In the genomic region with DNA sequence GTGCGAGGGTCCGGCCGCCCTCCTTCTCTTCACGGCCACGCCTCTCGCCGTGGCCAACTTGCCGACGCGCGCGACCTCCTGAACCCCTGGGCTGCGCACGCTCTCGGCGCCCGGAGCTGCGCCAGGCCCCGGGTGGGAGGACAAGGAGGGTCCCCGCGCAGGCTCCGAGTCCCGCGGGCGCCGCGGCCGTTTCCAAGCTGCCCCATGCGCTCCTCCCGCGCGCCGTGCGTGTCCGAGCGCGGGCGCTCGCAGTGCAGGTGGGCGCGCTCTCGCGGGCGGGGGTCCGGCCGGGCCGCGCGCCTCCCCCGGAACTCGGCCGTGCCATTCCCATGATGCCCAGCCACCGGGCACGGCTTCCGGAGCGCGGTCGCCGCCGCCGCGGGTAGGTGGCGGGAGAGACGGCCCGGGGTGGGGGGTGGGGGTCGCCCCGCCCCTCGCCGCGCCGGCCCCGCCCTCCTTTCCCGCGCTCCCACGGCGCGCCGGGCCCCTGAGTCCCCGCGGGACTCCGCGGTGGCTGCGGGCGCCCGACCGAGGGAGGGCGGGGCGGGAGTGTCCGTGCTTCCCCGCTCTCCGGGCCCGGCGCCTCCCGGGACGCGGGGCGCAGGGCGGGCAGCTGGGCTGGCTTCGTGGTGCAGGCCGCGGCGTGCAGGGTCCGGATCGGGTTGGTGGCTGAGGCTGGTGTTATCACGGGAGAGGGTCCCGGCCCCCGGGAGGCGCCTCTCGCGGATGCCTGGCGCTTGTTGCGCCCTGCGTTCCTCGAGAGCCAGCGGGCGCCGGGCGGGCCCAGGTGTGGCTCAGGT, we compare ENCODE assay signal across 7 mouse cellular contexts. TPM values are rescaled to one million over a fixed set of nuclear protein-coding genes. Genes with fewer than 3 reads are reported as not detected.
DNase-seq lines count a peak whose midpoint lies in the region; ATAC-seq and TF ChIP-seq lines count a peak whose summit lies in the region.

TSS of gene Ppp1r26 (plus strand) at position 286 of the 800 bp plus-strand sequence.

- in situ Hi-C loops in Patski (cut with MboI; ENCODE audit: low pct_unique_long_range_greater_than_20kb), result no loop called here

- H3K36me3 ChIP-seq in forebrain, embryonic 10.5 days (replicated peaks), result peaks cover 19% of the 10 kb centered on the region
- peaks cover 20% of the 10 kb centered on the region for H3K36me3 ChIP-seq in hindbrain, embryonic 12.5 days
- H3K36me3 ChIP-seq in stomach, embryonic 14.5 days (ENCODE audit: control insufficient read depth, insufficient read depth, low read length), result no peaks in the 10 kb centered on the region; the same call in 1 of the 2 replicates

- no peak within 1 kb of the TSS for H3K27ac ChIP-seq in bone marrow macrophage, adult 2 months (ENCODE audit: insufficient read depth, low read depth, low read length)
- H3K27ac ChIP-seq in forebrain, embryonic 10.5 days, result peak within 1 kb of the TSS; percentile 92
- H3K27ac ChIP-seq in hindbrain, embryonic 12.5 days, result peak within 1 kb of the TSS; percentile 79
- H3K27ac ChIP-seq in left cerebral cortex, adult 2 months, result peak within 1 kb of the TSS; percentile 90
- peak within 1 kb of the TSS; percentile 76 for H3K27ac ChIP-seq in stomach, embryonic 14.5 days (ENCODE audit: low read length)

- TF ChIP-seq CTCF in Patski (IDR thresholded peaks at IDR 0.05), result no peak
- TF ChIP-seq CTCF in bone marrow macrophage, adult 2 months (IDR thresholded peaks at IDR 0.05; ENCODE audit: low read depth, low read length), result no peak
- TF ChIP-seq CTCF in left cerebral cortex, adult 2 months (IDR thresholded peaks at IDR 0.05), result no peak

- CTCF ChIA-PET in Patski (lab: Charles Lee), result no interaction called here

- H3K27me3 ChIP-seq in Patski, result no peaks in the 10 kb centered on the region
- H3K27me3 ChIP-seq in forebrain, embryonic 10.5 days (ENCODE audit: poor library complexity, severe bottlenecking), result peaks cover 37% of the 10 kb centered on the region
- H3K27me3 ChIP-seq in hindbrain, embryonic 12.5 days, result peaks cover 6% of the 10 kb centered on the region; the same call in 1 of the 2 replicates
- no peaks in the 10 kb centered on the region for H3K27me3 ChIP-seq in stomach, embryonic 14.5 days (ENCODE audit: control insufficient read depth, insufficient read depth, low read length)

- POLR2A ChIA-PET in Patski (lab: Charles Lee), result interaction anchor here (0.7 kb wide), 1 partner anchor 15 kb away, joined by 5 read pairs; no protein-coding TSS in a partner anchor

- WGBS in forebrain, embryonic 10.5 days, result under 1% methylated on average over 93 of the region's 118 CpGs
- WGBS in hindbrain, embryonic 12.5 days, result under 1% methylated on average over 107 of the region's 118 CpGs
- under 1% methylated on average over 106 of the region's 118 CpGs for WGBS in stomach, embryonic 14.5 days

- peak within 1 kb of the TSS; percentile 91 for H3K4me2 ChIP-seq in hindbrain, embryonic 12.5 days (replicated peaks)
- peak within 1 kb of the TSS; percentile 96 for H3K4me2 ChIP-seq in stomach, embryonic 14.5 days (replicated peaks; ENCODE audit: low read depth, low read length)

- peak within 1 kb of the TSS; percentile 88 for H3K4me3 ChIP-seq in bone marrow macrophage, adult 2 months (ENCODE audit: insufficient read depth, low read length)
- H3K4me3 ChIP-seq in forebrain, embryonic 10.5 days, result peak within 1 kb of the TSS; percentile 83
- peak within 1 kb of the TSS; percentile 85 for H3K4me3 ChIP-seq in hindbrain, embryonic 12.5 days
- H3K4me3 ChIP-seq in left cerebral cortex, adult 2 months, result peak within 1 kb of the TSS; percentile 72
- H3K4me3 ChIP-seq in stomach, embryonic 14.5 days (ENCODE audit: low read depth, low read length), result peak within 1 kb of the TSS; percentile 75

- no peaks in the 10 kb centered on the region for H3K9me3 ChIP-seq in forebrain, embryonic 10.5 days
- no peaks in the 10 kb centered on the region for H3K9me3 ChIP-seq in hindbrain, embryonic 12.5 days (replicated peaks)
- no peaks in the 10 kb centered on the region for H3K9me3 ChIP-seq in stomach, embryonic 14.5 days (ENCODE audit: control insufficient read depth, low read depth, low read length)

- intact Hi-C loops in left cerebral cortex, adult 2 months (cut with DNase I), result no loop called here

- TF ChIP-seq POLR2A in bone marrow macrophage, adult 2 months (IDR thresholded peaks at IDR 0.05; ENCODE audit: borderline replicate concordance, low read depth, low read length), result no peak

- peak; percentile 54 for ATAC-seq in Patski
- peak; percentile 62 for ATAC-seq in hindbrain, embryonic 12.5 days (ENCODE audit: low FRiP score)
- ATAC-seq in stomach, embryonic 14.5 days (ENCODE audit: insufficient number of reproducible peaks, insufficient read depth, low FRiP score, low read depth), result peak; percentile 77

- no peak for DNase-seq in Patski (ENCODE audit: low read depth, low spot score)
- peak; percentile 27 for DNase-seq in forebrain, embryonic 10.5 days (ENCODE audit: extremely low spot score, low spot score)
- DNase-seq in left cerebral cortex, adult 2 months (ENCODE audit: extremely low spot score in 1 of 2, low spot score in 2 of 2), result peak; percentile 54 to 65
- peak; percentile 48 for DNase-seq in mesoderm, embryonic 11.5 days (ENCODE audit: low read depth, low spot score)

- peak within 1 kb of the TSS; percentile 89 for H3K9ac ChIP-seq in hindbrain, embryonic 12.5 days
- peak within 1 kb of the TSS; percentile 82 for H3K9ac ChIP-seq in stomach, embryonic 14.5 days (replicated peaks; ENCODE audit: low read depth, low read length)

- H3K4me1 ChIP-seq in bone marrow macrophage, adult 2 months (ENCODE audit: control insufficient read depth, insufficient read depth, low read length), result 0 out of 2 replicates have a peak, but pooled peaks cover 2% of the 10 kb centered on the region
- peaks cover 25% of the 10 kb centered on the region for H3K4me1 ChIP-seq in forebrain, embryonic 10.5 days
- peaks cover 8% of the 10 kb centered on the region for H3K4me1 ChIP-seq in hindbrain, embryonic 12.5 days
- H3K4me1 ChIP-seq in stomach, embryonic 14.5 days (ENCODE audit: control insufficient read depth, insufficient read depth, low read length), result peaks cover 12% of the 10 kb centered on the region; the same call in 1 of the 2 replicates

RNA-seq across cellular contexts. Expression of gene Ppp1r26, which starts in this region (rescaled TPM):
- polyA plus RNA-seq in Patski (2021), result 15.5 TPM
- 0.40 and 0.60 TPM in 2 replicates for polyA plus RNA-seq in bone marrow macrophage, adult 2 months (2012; ENCODE audit: insufficient read depth, insufficient read length, missing spikeins)
- 5.8 and 6.1 TPM in 2 replicates for polyA plus RNA-seq in forebrain, embryonic 10.5 days (2016; fragmentation: Nextera tagmentation; extraction: Ambion mirVana)
- 10.0 and 10.6 TPM in 2 replicates for polyA plus RNA-seq in hindbrain, embryonic 12.5 days (2016; fragmentation: Nextera tagmentation; extraction: Ambion mirVana)
- total RNA-seq in left cerebral cortex, adult 2 months (2021), result 10 to 100 TPM; 27.9 TPM
- 4.4 and 4.7 TPM in 2 replicates for polyA plus RNA-seq in stomach, embryonic 14.5 days (2014; fragmentation: Nextera tagmentation; extraction: Ambion mirVana)
